Mouse (Mus musculus): ENCODE data around the gene Man1a. TPM values are rescaled to one million over a fixed set of nuclear protein-coding genes. Genes with fewer than 3 reads are reported as not detected.

Man1a gene
- total and polyA plus RNA-seq, 3 experiments: 5.8 to 7.3 TPM; not detected in 1

DNA sequence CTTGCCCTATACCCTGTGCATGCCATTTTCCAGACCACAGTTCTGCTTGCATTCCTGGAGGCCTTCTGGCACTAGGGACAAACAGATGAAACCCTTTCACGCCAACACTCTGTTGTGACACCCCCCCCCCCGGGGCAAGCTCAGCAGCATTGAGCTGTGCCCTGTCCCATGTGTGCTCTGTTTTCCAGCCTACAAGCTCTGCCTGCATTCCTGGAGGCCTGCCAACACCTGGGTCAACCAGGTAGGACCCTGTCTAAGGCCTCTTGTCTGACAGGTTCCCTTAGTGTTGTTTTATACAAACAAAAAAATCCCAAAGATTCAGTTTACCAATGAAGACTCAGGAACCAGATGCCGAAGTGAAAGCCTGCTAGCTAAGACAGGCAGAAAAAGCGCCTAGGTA, 27.3 kb upstream of the Man1a start:
- DNase-seq (ENCODE audit: low read depth, low spot score): no peak
- TF ChIP-seq SMC3 (IDR thresholded peaks at IDR 0.05; ENCODE audit: low read depth, low read length) (no peak), NRF1 (IDR thresholded peaks at IDR 0.05; ENCODE audit: insufficient read depth, low read depth, low read length, poor library complexity, severe bottlenecking) (no peak), CTCF (IDR thresholded peaks at IDR 0.05 in 2 of 3, conservative IDR thresholded peaks at IDR 0.05 in 1 of 3; ENCODE audit: control insufficient read depth in 1 of 3, insufficient read depth in 1 of 3, low read depth in 2 of 3, low read length in 3 of 3, poor library complexity in 1 of 3, severe bottlenecking in 1 of 3) (no peak), ZNF384 (IDR thresholded peaks at IDR 0.05; ENCODE audit: low read depth, low read length) (no peak), RCOR1 (IDR thresholded peaks at IDR 0.05; ENCODE audit: low read depth, low read length) (no peak), TBP (IDR thresholded peaks at IDR 0.05; ENCODE audit: low read depth, low read length) (no peak), ELF1 (IDR thresholded peaks at IDR 0.05; ENCODE audit: low read depth, low read length) (no peak), POLR2AphosphoS5 (IDR thresholded peaks at IDR 0.05; ENCODE audit: borderline replicate concordance, low read depth, low read length) (no peak), JUND (IDR thresholded peaks at IDR 0.05; ENCODE audit: low read depth, low read length) (no peak), TCF12 (IDR thresholded peaks at IDR 0.05; ENCODE audit: low read depth, low read length) (no peak), UBTF (IDR thresholded peaks at IDR 0.05; ENCODE audit: borderline replicate concordance, insufficient read depth, low read depth, low read length) (no peak)

DNA sequence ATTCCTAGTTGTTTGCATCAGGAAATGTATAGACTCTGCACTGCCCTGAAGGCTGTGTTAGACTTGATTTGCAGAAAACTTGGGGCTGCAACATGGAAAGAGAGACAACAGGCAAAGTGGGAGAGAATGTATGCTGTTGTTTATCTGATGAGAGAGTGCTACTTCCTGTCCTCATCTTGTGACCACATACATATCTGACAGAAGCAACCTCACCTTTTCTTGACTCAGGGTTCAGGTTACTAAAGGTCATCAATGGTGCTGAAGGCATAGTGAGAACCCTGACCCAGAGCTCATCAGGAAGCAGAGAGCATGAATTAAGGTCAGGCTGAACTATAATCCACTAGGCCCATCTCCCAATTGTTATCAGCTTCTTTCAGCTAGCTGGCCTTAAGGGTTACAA, 15.7 kb upstream of the Man1a start:
- Histone ChIP-seq H3K4me3 (ENCODE audit: control insufficient read depth in 1 of 2, insufficient read depth in 1 of 2, low read depth in 2 of 2, low read length in 2 of 2) (no peak overlapping the region), H3K79me2 (ENCODE audit: control insufficient read depth, insufficient read depth, low read length, poor library complexity) (no peaks in the 10 kb centered on the region)
- TF ChIP-seq ZC3H11A (IDR thresholded peaks at IDR 0.05; ENCODE audit: low read depth, low read length): no peak
- TF ChIP-seq MYB (IDR thresholded peaks at IDR 0.05; ENCODE audit: low read depth, low read length): no peak
- no peak for TF ChIP-seq TBP (IDR thresholded peaks at IDR 0.05; ENCODE audit: low read depth, low read length)
- no peak for TF ChIP-seq TCF12 (IDR thresholded peaks at IDR 0.05; ENCODE audit: low read depth, low read length)
- no peak for TF ChIP-seq NRF1 (IDR thresholded peaks at IDR 0.05; ENCODE audit: insufficient read depth, low read depth, low read length, poor library complexity, severe bottlenecking)

More for the DNA sequence above, 27.3 kb upstream of the Man1a start:
- Histone ChIP-seq H3K9me3 (replicated peaks; ENCODE audit: insufficient read depth, low read length) (no peaks in the 10 kb centered on the region), H3K4me1 (ENCODE audit: control insufficient read depth in 1 of 2, insufficient read depth in 2 of 2, low read length in 2 of 2) (no peaks in the 10 kb centered on the region), H3K27ac (ENCODE audit: control insufficient read depth, low read depth, low read length) (no peak overlapping the region), H3K9ac (ENCODE audit: control insufficient read depth, low read depth, low read length, poor library complexity, severe bottlenecking) (no peak overlapping the region), H3K79me2 (ENCODE audit: control insufficient read depth, insufficient read depth, low read length, poor library complexity) (no peaks in the 10 kb centered on the region), H3K27me3 (ENCODE audit: control insufficient read depth in 1 of 2, insufficient read depth in 2 of 2, low read length in 2 of 2) (peaks cover 0 to 1% of the 10 kb centered on the region in 2 experiments; a peak in 3 of 4 replicates), H3K36me3 (ENCODE audit: control insufficient read depth in 1 of 2, insufficient read depth in 2 of 2, low read length in 2 of 2) (no peaks in the 10 kb centered on the region), H3K4me3 (ENCODE audit: control insufficient read depth in 1 of 2, insufficient read depth in 1 of 2, low read depth in 2 of 2, low read length in 2 of 2) (no peak overlapping the region)

DNA sequence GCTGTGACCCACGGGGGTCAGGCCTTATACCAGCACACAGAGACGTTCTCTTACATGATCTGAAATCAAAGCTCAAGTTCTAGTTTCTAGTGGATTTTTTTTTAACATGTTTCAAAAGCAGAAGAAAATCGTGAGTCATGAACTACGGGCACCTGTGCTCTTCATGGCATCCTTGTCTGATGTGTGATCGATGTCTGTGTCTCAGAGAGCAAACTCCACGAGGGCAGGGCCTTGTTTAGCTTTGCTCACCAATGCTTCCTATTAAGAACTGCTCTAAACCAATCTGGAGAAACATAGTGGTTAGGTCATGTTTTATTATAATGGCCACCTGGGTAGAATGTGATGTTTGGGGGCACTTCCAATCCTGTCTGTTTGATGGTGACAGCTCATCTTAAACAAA, 13.5 kb upstream of the Man1a start:
- Histone ChIP-seq H3K27ac (ENCODE audit: control insufficient read depth, low read depth, low read length) (no peak overlapping the region), H3K4me3 (ENCODE audit: control insufficient read depth in 1 of 2, insufficient read depth in 1 of 2, low read depth in 2 of 2, low read length in 2 of 2) (no peak overlapping the region), H3K27me3 (ENCODE audit: control insufficient read depth in 1 of 2, insufficient read depth in 2 of 2, low read length in 2 of 2) (no peaks in the 10 kb centered on the region), H3K9ac (ENCODE audit: control insufficient read depth, low read depth, low read length, poor library complexity, severe bottlenecking) (no peak overlapping the region), H3K36me3 (ENCODE audit: control insufficient read depth in 1 of 2, insufficient read depth in 2 of 2, low read length in 2 of 2) (no peaks in the 10 kb centered on the region), H3K79me2 (ENCODE audit: control insufficient read depth, insufficient read depth, low read length, poor library complexity) (no peaks in the 10 kb centered on the region), H3K9me3 (replicated peaks; ENCODE audit: insufficient read depth, low read length) (no peaks in the 10 kb centered on the region), H3K4me1 (ENCODE audit: control insufficient read depth in 1 of 2, insufficient read depth in 2 of 2, low read length in 2 of 2) (no peaks in the 10 kb centered on the region)
- TF ChIP-seq GATA1 (IDR thresholded peaks at IDR 0.05; ENCODE audit: low read depth, low read length) (no peak), CHD1 (IDR thresholded peaks at IDR 0.05; ENCODE audit: low read depth, low read length) (no peak), TAL1 (IDR thresholded peaks at IDR 0.05; ENCODE audit: low read length) (no peak), MYB (IDR thresholded peaks at IDR 0.05; ENCODE audit: low read depth, low read length) (no peak), CTCF (IDR thresholded peaks at IDR 0.05 in 2 of 3, conservative IDR thresholded peaks at IDR 0.05 in 1 of 3; ENCODE audit: control insufficient read depth in 1 of 3, insufficient read depth in 1 of 3, low read depth in 2 of 3, low read length in 3 of 3, poor library complexity in 1 of 3, severe bottlenecking in 1 of 3) (no peak), EP300 (IDR thresholded peaks at IDR 0.05; ENCODE audit: low read depth in 1 of 2, low read length in 2 of 2) (no peak), USF1 (IDR thresholded peaks at IDR 0.05; ENCODE audit: low read depth, low read length) (no peak), MEF2A (IDR thresholded peaks at IDR 0.05; ENCODE audit: extremely low read depth, insufficient replicate concordance, low read depth, low read length, poor library complexity, severe bottlenecking) (no peak)
- no peak for DNase-seq (ENCODE audit: low read depth, low spot score)

More for the DNA sequence above, 15.7 kb upstream of the Man1a start:
- Histone ChIP-seq H3K27me3 (ENCODE audit: control insufficient read depth in 1 of 2, insufficient read depth in 2 of 2, low read length in 2 of 2) (peaks cover 0 to 1% of the 10 kb centered on the region in 2 experiments; a peak in 1 of 4 replicates), H3K4me1 (ENCODE audit: control insufficient read depth in 1 of 2, insufficient read depth in 2 of 2, low read length in 2 of 2) (no peaks in the 10 kb centered on the region), H3K9ac (ENCODE audit: control insufficient read depth, low read depth, low read length, poor library complexity, severe bottlenecking) (no peak overlapping the region), H3K9me3 (replicated peaks; ENCODE audit: insufficient read depth, low read length) (no peaks in the 10 kb centered on the region), H3K36me3 (ENCODE audit: control insufficient read depth in 1 of 2, insufficient read depth in 2 of 2, low read length in 2 of 2) (no peaks in the 10 kb centered on the region), H3K27ac (ENCODE audit: control insufficient read depth, low read depth, low read length) (no peak overlapping the region)
- no peak for DNase-seq (ENCODE audit: low read depth, low spot score)

All from MEL (cell line).